17 mouse cellular contexts compared by ENCODE assay signal in the genomic region with DNA sequence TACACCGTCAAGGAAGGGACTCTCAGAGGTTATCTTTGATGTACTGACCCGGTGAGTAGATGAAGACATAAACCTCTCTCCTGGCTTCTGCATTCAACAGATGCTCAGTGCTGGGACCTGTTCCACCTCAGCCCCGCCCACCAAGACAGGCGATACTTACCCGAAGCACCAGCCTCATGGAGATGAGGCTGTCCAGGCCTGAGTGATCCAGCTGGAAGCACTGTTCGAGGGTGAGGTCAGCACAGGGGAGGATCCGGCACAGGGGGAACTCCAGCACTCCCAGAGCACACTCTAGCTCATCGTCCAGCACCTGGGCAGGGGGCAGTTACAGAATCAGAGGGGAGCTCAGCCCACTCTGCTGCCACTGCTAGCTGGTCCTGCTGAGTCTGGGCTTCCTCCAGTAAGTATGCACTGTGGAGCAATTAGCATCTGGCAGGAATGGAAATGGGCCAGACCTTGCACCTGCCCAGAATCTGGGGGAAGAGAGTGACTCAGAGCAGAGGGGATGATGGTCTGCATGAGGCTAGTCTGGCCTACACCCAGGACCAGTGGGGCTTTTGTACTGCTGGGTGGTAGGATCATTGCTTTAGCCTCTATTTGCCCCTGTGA. TPM values are rescaled to one million over a fixed set of nuclear protein-coding genes. Genes with fewer than 3 reads are reported as not detected.
DNase-seq lines count a peak whose midpoint lies in the region; ATAC-seq and TF ChIP-seq lines count a peak whose summit lies in the region.
"Had no signal": no experiment of that assay in that cellular context is flagged by ENCODE, and none has a peak within 500 bp of the region (broad histone marks: within the 10 kb centered on the region; RNA-seq: fewer than 3 reads in every experiment).

No protein-coding gene starts in this region.

- H3K27ac ChIP-seq in intestine, embryonic 15.5 days = no peak overlapping the region
- no peak overlapping the region for H3K27ac ChIP-seq in intestine, embryonic 16.5 days (ENCODE audit: low read length)
- no peak overlapping the region; the same call in 1 of the 2 replicates for H3K27ac ChIP-seq in stomach, embryonic 14.5 days (ENCODE audit: low read length)
- H3K27ac ChIP-seq in stomach, postnatal 0 days (replicated peaks) = no peak overlapping the region
- H3K27ac ChIP-seq: heart, embryonic 10.5 days had no signal

- H3K4me2 ChIP-seq in intestine, embryonic 15.5 days (replicated peaks) = no peak overlapping the region
- H3K4me2 ChIP-seq in intestine, embryonic 16.5 days (ENCODE audit: low read depth, low read length) = no peak overlapping the region
- H3K4me2 ChIP-seq in stomach, embryonic 14.5 days (replicated peaks; ENCODE audit: low read depth, low read length) = no peak overlapping the region
- no peak overlapping the region for H3K4me2 ChIP-seq in stomach, postnatal 0 days (replicated peaks; ENCODE audit: low read depth)
- H3K4me2 ChIP-seq: lung, embryonic 14.5 days had no signal

- no peaks in the 10 kb centered on the region for H3K9me3 ChIP-seq in intestine, embryonic 15.5 days
- H3K9me3 ChIP-seq in intestine, embryonic 16.5 days (ENCODE audit: control insufficient read depth, low read length) = no peaks in the 10 kb centered on the region
- no peaks in the 10 kb centered on the region for H3K9me3 ChIP-seq in stomach, embryonic 14.5 days (ENCODE audit: control insufficient read depth, low read depth, low read length)
- no peaks in the 10 kb centered on the region for H3K9me3 ChIP-seq in stomach, postnatal 0 days (ENCODE audit: control insufficient read depth, low read length)
- H3K9me3 ChIP-seq: G1E; heart, embryonic 10.5 days had no signal

- peak; percentile 36 for ATAC-seq in intestine, embryonic 15.5 days
- no peak for ATAC-seq in intestine, embryonic 16.5 days
- ATAC-seq in stomach, embryonic 14.5 days (ENCODE audit: insufficient number of reproducible peaks, insufficient read depth, low FRiP score, low read depth) = 0 out of 2 replicates have a peak, but pooled peaks have one; percentile 34
- no peak for ATAC-seq in stomach, postnatal 0 days (ENCODE audit: low FRiP score, low TSS enrichment)

- TF ChIP-seq CTCF in stomach, postnatal 0 days (IDR thresholded peaks at IDR 0.05; ENCODE audit: low read depth) = no peak

- no peaks in the 10 kb centered on the region for H3K4me1 ChIP-seq in intestine, embryonic 15.5 days (replicated peaks)
- no peaks in the 10 kb centered on the region for H3K4me1 ChIP-seq in intestine, embryonic 16.5 days (ENCODE audit: control insufficient read depth, insufficient read depth, low read length)
- H3K4me1 ChIP-seq in stomach, embryonic 14.5 days (ENCODE audit: control insufficient read depth, insufficient read depth, low read length) = peaks cover 7% of the 10 kb centered on the region; the same call in 1 of the 2 replicates
- H3K4me1 ChIP-seq in stomach, postnatal 0 days (replicated peaks; ENCODE audit: control insufficient read depth, insufficient read depth) = no peaks in the 10 kb centered on the region
- H3K4me1 ChIP-seq: heart, embryonic 10.5 days had no signal

- no peaks in the 10 kb centered on the region for H3K36me3 ChIP-seq in intestine, embryonic 15.5 days
- no peaks in the 10 kb centered on the region for H3K36me3 ChIP-seq in intestine, embryonic 16.5 days (ENCODE audit: control insufficient read depth, insufficient read depth, low read length)
- no peaks in the 10 kb centered on the region for H3K36me3 ChIP-seq in stomach, embryonic 14.5 days (ENCODE audit: control insufficient read depth, insufficient read depth, low read length)
- H3K36me3 ChIP-seq in stomach, postnatal 0 days (ENCODE audit: control insufficient read depth, insufficient read depth, low read length) = no peaks in the 10 kb centered on the region
- H3K36me3 ChIP-seq: G1E; heart, embryonic 10.5 days had no signal

- WGBS in intestine, embryonic 15.5 days = 40% methylated on average over 8 of the region's 8 CpGs
- 34% methylated on average over 8 of the region's 8 CpGs for WGBS in intestine, embryonic 16.5 days
- WGBS in stomach, embryonic 14.5 days = 50% methylated on average over 8 of the region's 8 CpGs
- WGBS in stomach, postnatal 0 days = 42% methylated on average over 8 of the region's 8 CpGs

- H3K4me3 ChIP-seq in intestine, embryonic 15.5 days (replicated peaks) = no peak overlapping the region
- no peak overlapping the region for H3K4me3 ChIP-seq in intestine, embryonic 16.5 days (ENCODE audit: low read length)
- no peak overlapping the region for H3K4me3 ChIP-seq in stomach, embryonic 14.5 days (ENCODE audit: low read depth, low read length)
- H3K4me3 ChIP-seq in stomach, postnatal 0 days (ENCODE audit: low read depth, low read length) = no peak overlapping the region
- H3K4me3 ChIP-seq: heart, embryonic 10.5 days had no signal

- H3K9ac ChIP-seq in intestine, embryonic 15.5 days = no peak overlapping the region
- no peak overlapping the region for H3K9ac ChIP-seq in intestine, embryonic 16.5 days (ENCODE audit: low read depth, low read length)
- H3K9ac ChIP-seq in stomach, embryonic 14.5 days (replicated peaks; ENCODE audit: low read depth, low read length) = no peak overlapping the region
- H3K9ac ChIP-seq in stomach, postnatal 0 days (ENCODE audit: low read length) = no peak overlapping the region
- H3K9ac ChIP-seq: lung, embryonic 14.5 days had no signal

- H3K27me3 ChIP-seq in intestine, embryonic 15.5 days (replicated peaks) = no peaks in the 10 kb centered on the region
- H3K27me3 ChIP-seq in intestine, embryonic 16.5 days (replicated peaks; ENCODE audit: control insufficient read depth, insufficient read depth, low read length) = no peaks in the 10 kb centered on the region
- H3K27me3 ChIP-seq in stomach, embryonic 14.5 days (ENCODE audit: control insufficient read depth, insufficient read depth, low read length) = no peaks in the 10 kb centered on the region
- no peaks in the 10 kb centered on the region for H3K27me3 ChIP-seq in stomach, postnatal 0 days (ENCODE audit: control insufficient read depth, insufficient read depth, low read length)

- TF ChIP-seq EP300 in stomach, postnatal 0 days (optimal IDR thresholded peaks at IDR 0.05) = no peak

- DNase-seq in cerebellum, postnatal 14 days = peak; percentile 3 to 24
- no peak for DNase-seq in cerebellum, adult 8-10 months
- no peak for DNase-seq in stomach, postnatal 0 days (ENCODE audit: low spot score)
- no peak for DNase-seq in layer of hippocampus, adult 8-10 months (ENCODE audit: low spot score in 2 of 2)
- DNase-seq in frontal cortex, adult 2 months (ENCODE audit: extremely low spot score in 1 of 2, low spot score in 1 of 2) = no peak
- DNase-seq: B cell, adult 2 months; heart, postnatal 36 days; kidney, adult 9 months; lung, embryonic 14.5 days; retina, postnatal 1 day had no signal

RNA-seq across cellular contexts. Expression of a gene that starts 38.9 kb away (rescaled TPM):
- 0.40 and 0.53 TPM in 2 replicates for polyA plus RNA-seq in intestine, embryonic 15.5 days (2015; fragmentation: Nextera tagmentation; extraction: Ambion mirVana)
- 0.38 and 0.40 TPM in 2 replicates for polyA plus RNA-seq in intestine, embryonic 16.5 days (2015; fragmentation: Nextera tagmentation; extraction: Ambion mirVana)
- 0.29 and 0.58 TPM in 2 replicates for polyA plus RNA-seq in stomach, embryonic 14.5 days (2014; fragmentation: Nextera tagmentation; extraction: Ambion mirVana)
- polyA plus RNA-seq in stomach, postnatal 0 days (2015; fragmentation: Nextera tagmentation; extraction: Ambion mirVana) = 9.5 and 9.6 TPM in 2 replicates
- 1 to 10 TPM; 1.4 to 4.0 (median 2.6) TPM for total RNA-seq in layer of hippocampus, adult 8-10 months (2022)
- 1.4 and 2.1 TPM in 2 replicates for polyA plus RNA-seq in frontal cortex, adult 2 months (2012; rRNA removed)
- total RNA-seq: gastrocnemius, adult 18-20 months; megakaryocyte, adult 5-6 weeks had no signal
- polyA plus RNA-seq: G1E had no signal

Comparison
In these comparisons a context has a peak if more than half of its experiments do, and no peak if none do; other contexts are left out.
1. DNase-seq: peak in cerebellum, postnatal 14 days (2 of 2); none in cerebellum, adult 8-10 months (single experiment), stomach, postnatal 0 days (single experiment), layer of hippocampus, adult 8-10 months (0 of 2) and frontal cortex, adult 2 months (0 of 2).
2. ATAC-seq: peak in intestine, embryonic 15.5 days (single experiment) and stomach, embryonic 14.5 days (single experiment); none in intestine, embryonic 16.5 days (single experiment) and stomach, postnatal 0 days (single experiment).